Mouse (Mus musculus): Measurements from ENCODE around the gene Wdfy1. TPM values are rescaled to one million over a fixed set of nuclear protein-coding genes. Genes with fewer than 3 reads are reported as not detected.

Gene Wdfy1
- polyA plus RNA-seq, 1 experiment from 2014 or later = 112 TPM

DNA sequence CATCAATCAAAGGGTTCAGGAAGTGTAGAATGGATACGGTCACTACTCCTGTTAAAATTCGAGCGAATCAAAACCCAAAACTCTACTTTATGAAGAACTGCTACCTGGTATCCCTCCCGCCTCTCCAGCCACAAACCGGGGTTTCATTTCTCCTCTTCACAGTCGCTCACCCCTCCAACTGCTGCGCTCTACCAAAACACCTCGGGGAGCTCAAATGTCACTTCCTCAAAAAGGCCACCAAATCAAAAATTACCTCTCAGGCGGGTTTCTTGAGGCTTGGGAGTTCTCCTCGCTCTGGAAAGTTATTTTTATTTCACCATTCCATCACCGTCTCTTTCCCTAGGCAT, 104.8 kb downstream of the Wdfy1 start:
- H3K9me3 ChIP-seq = no peaks in the 10 kb centered on the region
- H3K4me2 ChIP-seq = peak overlapping the region; percentile 100
- H3K27ac ChIP-seq = no peak overlapping the region
- peaks cover 46% of the 10 kb centered on the region for H3K27me3 ChIP-seq
- H3K4me1 ChIP-seq (replicated peaks) = peaks cover 16% of the 10 kb centered on the region
- H3K9ac ChIP-seq = peak overlapping the region; percentile 69
- no peaks in the 10 kb centered on the region for H3K36me3 ChIP-seq
- peak overlapping the region; percentile 64 for H3K4me3 ChIP-seq
- no peak for ATAC-seq (ENCODE audit: low FRiP score)
- WGBS = 4% methylated on average over 11 of the region's 11 CpGs

DNA sequence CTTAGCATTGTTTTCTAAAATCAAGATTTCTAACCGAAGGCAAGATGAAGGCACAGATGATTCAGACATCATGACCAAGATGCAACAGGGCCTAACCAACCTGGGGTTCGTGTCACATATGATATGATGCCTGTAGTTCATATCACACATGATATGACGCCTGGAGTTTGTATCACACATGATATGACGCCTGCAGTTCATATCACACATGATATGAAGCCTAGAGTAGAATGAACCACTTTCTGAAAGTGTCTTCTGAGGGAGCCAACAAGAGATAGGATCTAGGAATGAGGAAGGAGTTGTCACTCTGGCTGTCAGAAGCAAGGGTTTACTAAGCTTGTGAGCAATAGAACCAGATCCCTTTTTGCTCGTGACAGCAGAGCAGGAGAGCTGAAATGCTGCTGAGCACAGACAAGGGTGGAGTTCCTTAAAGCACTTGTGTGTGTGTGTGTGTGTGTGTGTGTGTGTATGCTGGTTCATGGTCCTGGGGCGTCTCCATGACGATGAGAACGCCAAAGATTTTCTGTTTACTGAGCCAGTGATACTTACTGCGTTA, 106.4 kb downstream of the Wdfy1 start:
- Histone ChIP-seq H3K4me2 (no peak overlapping the region), H3K9ac (no peak overlapping the region), H3K4me1 (replicated peaks) (peaks cover 16% of the 10 kb centered on the region), H3K27me3 (peaks cover 43% of the 10 kb centered on the region), H3K9me3 (no peaks in the 10 kb centered on the region), H3K4me3 (no peak overlapping the region), H3K27ac (no peak overlapping the region), H3K36me3 (no peaks in the 10 kb centered on the region)
- no peak for ATAC-seq (ENCODE audit: low FRiP score)
- WGBS = 83% methylated on average over 9 of the region's 9 CpGs

DNA sequence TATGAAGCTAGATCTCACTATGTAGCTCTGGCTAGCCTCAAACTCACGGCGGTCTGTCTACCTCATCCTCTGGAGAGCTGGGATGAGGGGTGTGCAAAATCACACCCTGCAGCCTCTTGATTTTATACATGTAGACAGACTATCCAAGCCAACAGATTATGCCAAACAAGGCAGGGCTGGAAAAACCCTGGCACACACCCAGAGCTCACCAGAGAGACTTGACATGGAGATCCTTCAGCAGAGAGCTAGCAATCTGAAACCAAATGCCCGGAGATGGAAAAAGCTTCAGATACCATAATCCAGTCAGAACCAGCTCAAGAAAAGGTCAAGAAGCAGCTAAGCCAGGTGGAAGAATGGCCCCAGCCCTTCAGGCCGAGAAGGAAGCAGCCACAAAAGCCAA, 111.0 kb downstream of the Wdfy1 start:
- ATAC-seq (ENCODE audit: low FRiP score) = no peak
- Histone ChIP-seq H3K4me3 (no peak overlapping the region), H3K4me1 (replicated peaks) (no peaks in the 10 kb centered on the region), H3K9me3 (no peaks in the 10 kb centered on the region), H3K27ac (no peak overlapping the region), H3K4me2 (no peak overlapping the region), H3K27me3 (peaks cover under 1% of the 10 kb centered on the region; the same call in 1 of the 2 replicates), H3K9ac (no peak overlapping the region), H3K36me3 (no peaks in the 10 kb centered on the region)
- WGBS = 95% methylated on average over 4 of the region's 4 CpGs

DNA sequence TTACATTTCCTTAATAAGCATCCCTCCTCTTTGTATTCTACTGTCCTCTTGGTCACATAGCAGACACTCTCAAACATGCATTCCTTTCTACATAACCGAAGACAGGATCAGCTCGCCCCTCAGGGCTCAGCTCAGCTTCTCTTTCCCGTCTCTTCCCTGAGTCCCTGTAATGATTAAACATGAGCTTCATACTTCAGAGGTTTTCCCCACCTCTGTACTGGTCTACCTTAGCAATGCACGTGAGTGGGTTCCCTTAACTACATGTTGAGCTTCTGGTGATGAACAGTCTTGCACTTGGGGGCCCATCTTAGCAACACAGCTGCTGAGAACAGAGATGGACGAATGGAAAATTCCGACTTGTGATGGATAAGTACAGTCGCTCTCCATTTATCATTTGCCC, 116.3 kb downstream of the Wdfy1 start:
- WGBS = 87% methylated on average over 7 of the region's 7 CpGs
- Histone ChIP-seq H3K36me3 (no peaks in the 10 kb centered on the region), H3K9me3 (no peaks in the 10 kb centered on the region), H3K4me2 (no peak overlapping the region), H3K4me3 (no peak overlapping the region), H3K27ac (no peak overlapping the region), H3K4me1 (replicated peaks) (no peaks in the 10 kb centered on the region), H3K27me3 (no peaks in the 10 kb centered on the region), H3K9ac (no peak overlapping the region)
- ATAC-seq (ENCODE audit: low FRiP score) = no peak

DNA sequence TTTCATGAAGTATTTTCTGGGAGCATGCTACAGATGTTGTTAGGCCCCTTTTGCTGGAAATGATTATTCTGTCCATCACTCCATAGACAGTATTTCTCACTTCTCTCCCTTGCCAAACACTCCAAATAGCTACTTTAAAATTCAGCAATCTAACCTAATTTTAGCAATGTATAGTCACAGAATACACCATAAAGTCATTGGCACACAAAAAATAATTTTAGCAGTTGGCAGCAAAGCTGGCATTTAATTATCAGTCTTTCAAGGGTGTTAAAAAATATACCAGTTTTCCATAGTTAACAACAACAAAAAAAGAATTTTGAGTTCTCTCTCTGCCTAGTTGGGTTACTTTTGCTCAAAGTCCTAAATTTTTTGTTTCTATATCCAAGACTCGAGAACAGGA, 118.5 kb downstream of the Wdfy1 start:
- 71% methylated on average over 1 of the region's 1 CpGs for WGBS
- H3K27ac ChIP-seq = no peak overlapping the region
- H3K36me3 ChIP-seq = no peaks in the 10 kb centered on the region
- no peaks in the 10 kb centered on the region for H3K27me3 ChIP-seq
- no peak for ATAC-seq (ENCODE audit: low FRiP score)
- H3K4me2 ChIP-seq = no peak overlapping the region
- H3K9ac ChIP-seq = no peak overlapping the region
- no peaks in the 10 kb centered on the region for H3K9me3 ChIP-seq
- no peak overlapping the region for H3K4me3 ChIP-seq
- no peaks in the 10 kb centered on the region for H3K4me1 ChIP-seq (replicated peaks)

DNA sequence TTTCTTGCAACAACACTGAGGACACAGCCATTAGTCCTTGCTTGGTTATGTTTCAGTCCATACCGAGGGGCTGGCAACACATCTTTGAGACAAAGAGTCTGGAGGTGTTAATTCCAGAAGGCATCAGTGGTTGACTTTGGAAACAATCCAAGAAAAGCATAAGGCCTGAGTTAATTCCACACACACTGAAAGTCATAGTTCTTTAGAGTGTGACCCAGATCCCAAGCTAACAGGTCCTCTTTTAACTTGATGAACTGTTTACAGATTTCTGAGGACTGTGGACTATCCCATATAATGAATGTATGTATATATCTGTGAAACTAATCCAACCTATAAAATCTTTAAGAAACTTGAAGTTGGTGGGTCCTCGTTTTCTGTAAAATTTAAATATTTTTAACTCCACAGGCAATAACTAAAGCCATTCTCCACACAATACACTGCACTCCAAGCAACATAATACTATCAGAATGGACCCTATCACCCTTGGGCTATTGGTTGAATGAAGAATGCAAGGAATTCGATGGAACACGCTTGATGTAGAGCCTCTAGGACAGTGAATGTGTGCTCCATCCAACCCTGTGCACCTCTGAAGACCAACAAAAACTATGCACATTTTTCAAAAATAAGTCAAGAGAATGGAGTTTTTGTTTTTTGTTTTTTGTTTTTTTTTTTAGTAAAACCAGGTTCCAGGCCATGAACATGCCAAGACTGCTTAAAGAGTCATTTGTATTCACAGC, 120.0 kb downstream of the Wdfy1 start:
- Histone ChIP-seq H3K4me2 (no peak overlapping the region), H3K36me3 (no peaks in the 10 kb centered on the region), H3K9me3 (no peaks in the 10 kb centered on the region), H3K9ac (no peak overlapping the region), H3K27ac (no peak overlapping the region), H3K4me3 (no peak overlapping the region), H3K4me1 (replicated peaks) (no peaks in the 10 kb centered on the region), H3K27me3 (no peaks in the 10 kb centered on the region)
- whole genome bisulfite sequencing = 86% methylated on average over 4 of the region's 4 CpGs
- no peak for ATAC-seq (ENCODE audit: low FRiP score)

DNA sequence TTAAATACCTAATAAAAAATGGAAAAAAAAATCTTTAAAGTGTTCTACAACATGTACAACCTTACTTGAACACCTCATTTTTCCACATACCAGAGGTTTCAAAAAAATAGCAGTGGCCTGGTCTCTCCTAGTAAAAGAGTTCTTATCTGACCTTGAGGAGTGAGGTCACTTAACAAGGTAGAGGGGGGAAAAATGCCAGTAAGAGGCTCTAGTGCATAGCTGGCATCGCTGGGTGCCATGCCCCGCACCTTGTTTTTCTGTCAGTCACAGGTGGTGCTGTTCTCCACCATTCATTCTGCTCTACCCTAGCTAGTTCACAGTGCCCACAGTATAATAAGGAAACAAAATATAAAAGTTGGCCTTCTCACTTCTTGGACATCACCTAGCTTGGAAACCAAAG, 121.0 kb downstream of the Wdfy1 start:
- 97% methylated on average over 2 of the region's 2 CpGs for WGBS
- Histone ChIP-seq H3K27me3 (no peaks in the 10 kb centered on the region), H3K36me3 (no peaks in the 10 kb centered on the region), H3K27ac (no peak overlapping the region), H3K4me2 (no peak overlapping the region), H3K4me1 (replicated peaks) (no peaks in the 10 kb centered on the region), H3K9me3 (no peaks in the 10 kb centered on the region), H3K9ac (no peak overlapping the region), H3K4me3 (no peak overlapping the region)
- ATAC-seq (ENCODE audit: low FRiP score) = no peak

Other genes starting within 250 kb of the Wdfy1 start
- gene Ap1s3, start 104.2 kb downstream of the Wdfy1 start, polyA plus RNA-seq (2015; fragmentation: Nextera tagmentation; extraction: Ambion mirVana) = 0.16 TPM in 1 of 2 replicates, not detected in the other
- gene Mrpl44, start 125 bp downstream of the Wdfy1 start, polyA plus RNA-seq (2015; fragmentation: Nextera tagmentation; extraction: Ambion mirVana) = 46.2 and 47.9 TPM in 2 replicates
- gene Serpine2, start 85.0 kb upstream of the Wdfy1 start, polyA plus RNA-seq (2015; fragmentation: Nextera tagmentation; extraction: Ambion mirVana) = 210 and 215 TPM in 2 replicates